ENCODE assay signal across 8 mouse cellular contexts in genomic region chrX:73715476-73716108, GRCm38 (mm10). TPM values are rescaled to one million over a fixed set of nuclear protein-coding genes. Genes with fewer than 3 reads are reported as not detected.
A peak's percentile ranks its signal among the peaks of the same experiment; 100 is the strongest.
DNase-seq lines count a peak whose midpoint lies in the region; ATAC-seq and TF ChIP-seq lines count a peak whose summit lies in the region.

No protein-coding gene starts in this region.

- H3K9me3 ChIP-seq in forebrain, embryonic 16.5 days (ENCODE audit: control insufficient read depth, low read length) = no peaks in the 10 kb centered on the region
- no peaks in the 10 kb centered on the region for H3K9me3 ChIP-seq in hindbrain, postnatal 0 days (ENCODE audit: low read length)
- H3K9me3 ChIP-seq in liver, embryonic 12.5 days (replicated peaks) = no peaks in the 10 kb centered on the region

- no peak for TF ChIP-seq POLR2A in myocyte (IDR thresholded peaks at IDR 0.05; ENCODE audit: insufficient read length, low read depth)

- H3K9ac ChIP-seq in forebrain, embryonic 16.5 days (replicated peaks; ENCODE audit: low read depth, low read length) = peak overlapping the region; percentile 58
- H3K9ac ChIP-seq in hindbrain, postnatal 0 days (replicated peaks; ENCODE audit: low read length) = peak overlapping the region; percentile 51
- H3K9ac ChIP-seq in liver, embryonic 12.5 days = peak overlapping the region; percentile 78

- peaks cover 3% of the 10 kb centered on the region; the same call in 1 of the 2 replicates for H3K36me3 ChIP-seq in forebrain, embryonic 16.5 days (ENCODE audit: control insufficient read depth, insufficient read depth)
- H3K36me3 ChIP-seq in hindbrain, postnatal 0 days (ENCODE audit: insufficient read depth, low read length) = no peaks in the 10 kb centered on the region
- peaks cover 27% of the 10 kb centered on the region for H3K36me3 ChIP-seq in liver, embryonic 12.5 days
- H3K36me3 ChIP-seq in myocyte (ENCODE audit: control insufficient read depth, insufficient read depth) = peaks cover 9% of the 10 kb centered on the region

- WGBS in forebrain, embryonic 16.5 days = 28% methylated on average over 21 of the region's 21 CpGs
- WGBS in hindbrain, postnatal 0 days = 35% methylated on average over 21 of the region's 21 CpGs
- 14% methylated on average over 21 of the region's 21 CpGs for WGBS in liver, embryonic 12.5 days (ENCODE audit: insufficient replicate concordance)

- peak overlapping the region; percentile 53 for H3K4me2 ChIP-seq in forebrain, embryonic 16.5 days (ENCODE audit: low read length)
- peak overlapping the region; percentile 60 for H3K4me2 ChIP-seq in hindbrain, postnatal 0 days (ENCODE audit: low read depth, low read length)
- peak overlapping the region; percentile 85 for H3K4me2 ChIP-seq in liver, embryonic 12.5 days
- peak overlapping the region; percentile 70 for H3K4me2 ChIP-seq in myocyte (ENCODE audit: low read depth)

- H3ac ChIP-seq in myocyte (ENCODE audit: control insufficient read depth, insufficient read length) = peak overlapping the region; percentile 45

- H3K79me2 ChIP-seq in myocyte (ENCODE audit: control insufficient read depth, insufficient read depth) = peaks cover 12% of the 10 kb centered on the region

- peak; percentile 12 for DNase-seq in right cerebral cortex, postnatal 14 days
- DNase-seq in right cerebral cortex, adult 2 months (ENCODE audit: low spot score in 2 of 2) = no peak
- peak; percentile 35 to 42 for DNase-seq in cerebellum, adult 18-20 months
- peak; percentile 57 for DNase-seq in hindbrain, postnatal 0 days (ENCODE audit: low spot score)
- peak; percentile 59 for DNase-seq in thymus, postnatal 0 days (ENCODE audit: low spot score)

- TF ChIP-seq CTCF in hindbrain, postnatal 0 days (IDR thresholded peaks at IDR 0.05; ENCODE audit: low read depth) = peak; percentile 46

- no peak; the same call in 1 of the 2 replicates for ATAC-seq in forebrain, embryonic 16.5 days
- peak; percentile 25; the same call in 1 of the 2 replicates for ATAC-seq in hindbrain, postnatal 0 days
- peak; percentile 36 for ATAC-seq in liver, embryonic 12.5 days

- peaks cover 27% of the 10 kb centered on the region for H3K4me1 ChIP-seq in forebrain, embryonic 16.5 days (replicated peaks; ENCODE audit: control insufficient read depth, insufficient read depth, low read length)
- H3K4me1 ChIP-seq in hindbrain, postnatal 0 days (ENCODE audit: insufficient read depth, low read length) = no peaks in the 10 kb centered on the region
- H3K4me1 ChIP-seq in liver, embryonic 12.5 days = peaks cover 41% of the 10 kb centered on the region

- H3K4me3 ChIP-seq in forebrain, embryonic 16.5 days (replicated peaks; ENCODE audit: low read length) = peak overlapping the region; percentile 58
- peak overlapping the region; percentile 48 for H3K4me3 ChIP-seq in hindbrain, postnatal 0 days (ENCODE audit: low read length)
- H3K4me3 ChIP-seq in liver, embryonic 12.5 days = peak overlapping the region; percentile 68
- H3K4me3 ChIP-seq in myocyte = peak overlapping the region; percentile 51

- no peaks in the 10 kb centered on the region for H3K27me3 ChIP-seq in forebrain, embryonic 16.5 days (replicated peaks; ENCODE audit: control insufficient read depth, insufficient read depth, low read length)
- no peaks in the 10 kb centered on the region for H3K27me3 ChIP-seq in hindbrain, postnatal 0 days (ENCODE audit: insufficient read depth, low read length)
- H3K27me3 ChIP-seq in liver, embryonic 12.5 days (replicated peaks) = no peaks in the 10 kb centered on the region
- H3K27me3 ChIP-seq in myocyte (ENCODE audit: control insufficient read depth, insufficient read depth, insufficient read length) = no peaks in the 10 kb centered on the region

- 0 out of 2 replicates have a peak overlapping the region, but pooled peaks have one; percentile 23 for H3K27ac ChIP-seq in forebrain, embryonic 16.5 days (ENCODE audit: low read length)
- peak overlapping the region; percentile 74 for H3K27ac ChIP-seq in hindbrain, postnatal 0 days
- peak overlapping the region; percentile 94 for H3K27ac ChIP-seq in liver, embryonic 12.5 days

TF ChIP-seq in myocyte, 11 proteins besides CTCF, POLR2A, EP300 and RAD21:
- TF ChIP-seq USF1 (IDR thresholded peaks at IDR 0.05; ENCODE audit: low read depth) = no peak
- TF ChIP-seq POLR2AphosphoS2 (IDR thresholded peaks at IDR 0.05; ENCODE audit: insufficient read length, low read depth) = no peak
- no peak for TF ChIP-seq MAX (IDR thresholded peaks at IDR 0.05; ENCODE audit: low read depth)
- TF ChIP-seq MYOD1 (IDR thresholded peaks at IDR 0.05; ENCODE audit: control insufficient read depth in 1 of 3, insufficient read length in 2 of 3, low read depth in 2 of 3) = no peak
- no peak for TF ChIP-seq CEBPB (IDR thresholded peaks at IDR 0.05; ENCODE audit: insufficient read depth, poor library complexity, severe bottlenecking)
- no peak for TF ChIP-seq REST (IDR thresholded peaks at IDR 0.05; ENCODE audit: insufficient read depth, insufficient read length)
- TF ChIP-seq TCF3 (IDR thresholded peaks at IDR 0.05; ENCODE audit: insufficient read length, low read depth) = no peak
- TF ChIP-seq TCF12 (IDR thresholded peaks at IDR 0.05; ENCODE audit: insufficient read depth, poor library complexity, severe bottlenecking) = no peak
- no peak for TF ChIP-seq SRF (IDR thresholded peaks at IDR 0.05; ENCODE audit: control insufficient read depth, insufficient read length, low read depth)
- TF ChIP-seq MYOG (IDR thresholded peaks at IDR 0.05; ENCODE audit: control insufficient read depth in 1 of 3, insufficient read depth in 1 of 3, insufficient read length in 2 of 3, low read depth in 2 of 3) = no peak
- no peak for TF ChIP-seq E2F4 (IDR thresholded peaks at IDR 0.05; ENCODE audit: insufficient read depth)
TF ChIP-seq in myocyte: peak in this region for 0.

RNA-seq across cellular contexts. Expression of gene Bcap31, which starts 0.4 kb away (rescaled TPM):
- polyA plus RNA-seq in forebrain, embryonic 16.5 days (2015; fragmentation: Nextera tagmentation; extraction: Ambion mirVana) = 109 and 111 TPM in 2 replicates
- total RNA-seq in hindbrain, postnatal 0 days (2014; rRNA removed) = 50.1 and 50.6 TPM in 2 replicates
- polyA plus RNA-seq in hindbrain, postnatal 0 days (2015; fragmentation: Nextera tagmentation; extraction: Ambion mirVana) = 150 and 157 TPM in 2 replicates
- polyA plus RNA-seq in liver, embryonic 12.5 days (2016; fragmentation: Nextera tagmentation; extraction: Ambion mirVana) = 173 and 175 TPM in 2 replicates
- 255 TPM for polyA plus RNA-seq in myocyte (2012; fragmentation: generic; extraction: Trizol)
- polyA plus RNA-seq in thymus, postnatal 0 days (2015; fragmentation: Nextera tagmentation; extraction: Ambion mirVana) = 292 and 314 TPM in 2 replicates

RNA-seq across cellular contexts. Expression of gene Abcd1, which starts 0.8 kb away (rescaled TPM):
- 11.3 and 12.3 TPM in 2 replicates for polyA plus RNA-seq in forebrain, embryonic 16.5 days (2015; fragmentation: Nextera tagmentation; extraction: Ambion mirVana)
- 16.6 and 18.0 TPM in 2 replicates for total RNA-seq in hindbrain, postnatal 0 days (2014; rRNA removed)
- polyA plus RNA-seq in hindbrain, postnatal 0 days (2015; fragmentation: Nextera tagmentation; extraction: Ambion mirVana) = 8.4 and 8.5 TPM in 2 replicates
- 9.9 and 10.6 TPM in 2 replicates for polyA plus RNA-seq in liver, embryonic 12.5 days (2016; fragmentation: Nextera tagmentation; extraction: Ambion mirVana)
- polyA plus RNA-seq in myocyte (2012; fragmentation: generic; extraction: Trizol) = 14.9 TPM
- polyA plus RNA-seq in thymus, postnatal 0 days (2015; fragmentation: Nextera tagmentation; extraction: Ambion mirVana) = 29.4 and 34.3 TPM in 2 replicates

RNA-seq across cellular contexts. Expression of gene Plxnb3, which starts 41.3 kb away (rescaled TPM):
- polyA plus RNA-seq in forebrain, embryonic 16.5 days (2015; fragmentation: Nextera tagmentation; extraction: Ambion mirVana) = 0.19 and 0.22 TPM in 2 replicates
- total RNA-seq in hindbrain, postnatal 0 days (2014; rRNA removed) = 7.4 and 13.6 TPM in 2 replicates
- polyA plus RNA-seq in hindbrain, postnatal 0 days (2015; fragmentation: Nextera tagmentation; extraction: Ambion mirVana) = 1.8 and 2.0 TPM in 2 replicates
- polyA plus RNA-seq in liver, embryonic 12.5 days (2016; fragmentation: Nextera tagmentation; extraction: Ambion mirVana) = 0.17 and 0.28 TPM in 2 replicates
- polyA plus RNA-seq in myocyte (2012; fragmentation: generic; extraction: Trizol) = 0.66 TPM
- 0.09 and 0.10 TPM in 2 replicates for polyA plus RNA-seq in thymus, postnatal 0 days (2015; fragmentation: Nextera tagmentation; extraction: Ambion mirVana)

RNA-seq across cellular contexts. Expression of gene Slc6a8, which starts 42.6 kb away (rescaled TPM):
- polyA plus RNA-seq in forebrain, embryonic 16.5 days (2015; fragmentation: Nextera tagmentation; extraction: Ambion mirVana) = 6.4 and 7.5 TPM in 2 replicates
- 60.6 and 61.1 TPM in 2 replicates for total RNA-seq in hindbrain, postnatal 0 days (2014; rRNA removed)
- polyA plus RNA-seq in hindbrain, postnatal 0 days (2015; fragmentation: Nextera tagmentation; extraction: Ambion mirVana) = 7.6 and 8.2 TPM in 2 replicates
- 1.3 and 1.8 TPM in 2 replicates for polyA plus RNA-seq in liver, embryonic 12.5 days (2016; fragmentation: Nextera tagmentation; extraction: Ambion mirVana)
- polyA plus RNA-seq in myocyte (2012; fragmentation: generic; extraction: Trizol) = 56.3 TPM
- 5.1 TPM in 2 replicates for polyA plus RNA-seq in thymus, postnatal 0 days (2015; fragmentation: Nextera tagmentation; extraction: Ambion mirVana)

RNA-seq across cellular contexts. Expression of gene Pnck, which starts 55.7 kb away (rescaled TPM):
- polyA plus RNA-seq in forebrain, embryonic 16.5 days (2015; fragmentation: Nextera tagmentation; extraction: Ambion mirVana) = 105 and 143 TPM in 2 replicates
- 109 and 116 TPM in 2 replicates for total RNA-seq in hindbrain, postnatal 0 days (2014; rRNA removed)
- 145 and 149 TPM in 2 replicates for polyA plus RNA-seq in hindbrain, postnatal 0 days (2015; fragmentation: Nextera tagmentation; extraction: Ambion mirVana)
- 1.2 and 1.4 TPM in 2 replicates for polyA plus RNA-seq in liver, embryonic 12.5 days (2016; fragmentation: Nextera tagmentation; extraction: Ambion mirVana)
- polyA plus RNA-seq in myocyte (2012; fragmentation: generic; extraction: Trizol) = 0.11 TPM
- polyA plus RNA-seq in thymus, postnatal 0 days (2015; fragmentation: Nextera tagmentation; extraction: Ambion mirVana) = 5.4 and 6.4 TPM in 2 replicates

Comparison
In these comparisons a context has a peak if more than half of its experiments do, and no peak if none do; other contexts are left out.
1. DNase-seq: peak in right cerebral cortex, postnatal 14 days (single experiment), cerebellum, adult 18-20 months (2 of 2), hindbrain, postnatal 0 days (single experiment) and thymus, postnatal 0 days (single experiment); none in right cerebral cortex, adult 2 months (0 of 2).
2. H3K27ac ChIP-seq: peak in every context shown above with its lines; median percentile 94 in liver, embryonic 12.5 days; 74 in hindbrain, postnatal 0 days; 23 in forebrain, embryonic 16.5 days.
3. Peak in every context shown above with its lines, with median percentiles within 50 percentile points of each other: H3K4me2 ChIP-seq, H3K4me3 ChIP-seq and H3K9ac ChIP-seq.